Mouse (Mus musculus) NIH3T3 (cell line): Measurements from ENCODE around the gene Vezf1.

Experiments used
- DNase-seq: peaks from one replicate; pipeline ENCODE4 v3.0.0-alpha.2; 2012; ENCODE audit warnings: low read depth

Vezf1 gene

GRCm38 (mm10) chr11:88054589-88054988 is 13.5 kb upstream of the Vezf1 start:
- peak; percentile 79 for DNase-seq

GRCm38 (mm10) chr11:88055777-88056176 is 12.3 kb upstream of the Vezf1 start:
- DNase-seq: no peak

DNA sequence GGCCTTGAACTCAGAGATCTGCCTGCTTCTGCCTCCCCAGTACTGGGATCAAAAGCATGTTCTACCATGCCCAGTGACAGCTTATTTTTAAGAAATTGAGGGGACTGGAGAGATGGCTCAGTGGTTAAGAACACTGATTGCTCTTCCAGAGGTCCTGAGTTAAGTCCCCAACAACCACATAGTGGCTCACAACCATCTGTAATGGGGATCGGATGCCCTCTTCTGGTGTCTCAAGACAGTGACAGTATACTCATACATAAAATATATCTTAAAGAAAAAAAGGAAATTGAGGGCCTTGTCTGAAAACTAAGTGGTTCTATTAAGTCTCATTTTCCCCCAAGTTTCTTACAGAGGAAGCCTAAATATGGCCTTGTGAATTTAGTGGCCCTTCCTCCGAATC is 10.3 kb upstream of the Vezf1 start:
- DNase-seq: peak; percentile 26

DNA sequence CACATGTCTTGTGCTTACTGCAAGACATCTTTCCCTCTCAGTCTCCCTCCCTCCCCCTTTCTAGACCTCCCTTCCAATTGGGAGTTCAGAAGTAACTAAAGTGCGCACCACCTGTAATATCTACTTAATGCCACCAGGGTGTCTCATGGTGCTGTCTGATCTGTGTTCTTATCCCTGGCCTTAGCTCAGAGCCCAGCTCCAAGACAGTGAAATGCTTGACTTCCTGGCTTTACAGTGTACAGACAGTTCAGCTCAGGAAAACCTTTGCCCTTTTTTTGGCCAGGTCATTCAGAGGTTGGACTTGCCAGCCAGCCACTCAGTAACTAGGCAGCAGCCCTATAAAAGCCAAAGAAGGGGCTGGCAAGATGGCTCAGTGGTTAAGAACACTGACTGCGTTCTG is 8.9 kb upstream of the Vezf1 start:
- peak; percentile 84 for DNase-seq

DNA sequence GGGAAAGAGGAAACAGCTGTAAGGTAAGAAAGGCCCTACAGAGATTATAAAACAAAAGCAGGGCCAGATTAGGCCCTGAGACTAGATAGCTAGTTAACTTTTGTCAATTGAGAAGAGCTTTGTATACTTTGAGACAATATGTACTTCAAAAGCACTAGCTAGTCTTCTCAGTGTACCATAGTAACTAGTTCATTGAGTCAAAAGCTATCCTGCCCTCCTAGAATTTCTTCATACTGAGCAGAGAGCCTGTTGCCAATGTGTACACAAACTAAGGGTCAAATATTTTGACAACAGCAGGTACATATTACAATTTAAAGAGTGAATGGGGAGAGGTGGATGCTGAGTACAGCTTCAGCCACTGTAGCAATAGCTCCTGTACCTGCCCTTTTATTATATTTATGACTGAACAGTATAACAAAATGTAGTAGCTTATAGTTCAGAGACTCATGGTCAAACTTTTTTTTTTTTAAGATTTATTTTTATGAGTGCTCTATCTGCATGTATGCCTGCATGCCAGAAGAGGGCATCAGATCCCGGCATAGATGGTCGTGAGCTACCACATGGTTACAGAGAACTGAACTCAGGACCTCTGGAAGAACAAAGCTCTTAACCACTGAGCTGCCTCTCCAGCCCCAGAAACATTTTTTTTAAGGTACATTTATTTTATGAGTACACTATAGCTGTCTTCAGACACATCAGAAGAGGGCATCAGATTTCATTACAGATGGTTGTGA is 6.0 kb upstream of the Vezf1 start:
- DNase-seq: peak; percentile 45

- DNase-seq: no peak
Measured at GRCm38 (mm10) chr11:88065732-88066131, 2.3 kb upstream of the Vezf1 start.

DNA sequence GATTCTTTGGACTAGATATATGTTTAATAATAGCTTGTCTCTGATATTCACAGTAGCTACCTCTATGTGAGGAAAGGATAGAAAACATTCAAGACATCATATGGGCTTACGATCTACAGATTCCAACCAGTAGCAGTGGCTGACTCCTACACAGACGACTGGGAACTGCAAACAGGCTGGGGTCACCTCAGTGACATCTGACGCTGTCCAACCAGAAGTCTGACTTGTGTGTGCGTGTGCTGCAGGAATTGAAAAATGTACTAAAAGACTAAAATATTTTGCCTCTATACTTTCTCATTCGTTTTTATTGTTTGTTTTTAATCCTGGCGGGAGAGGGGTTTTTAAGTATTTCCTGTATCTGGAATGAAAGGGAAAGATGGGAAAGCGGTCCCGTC is 891 bp upstream of the Vezf1 start:
- DNase-seq: no peak

DNA sequence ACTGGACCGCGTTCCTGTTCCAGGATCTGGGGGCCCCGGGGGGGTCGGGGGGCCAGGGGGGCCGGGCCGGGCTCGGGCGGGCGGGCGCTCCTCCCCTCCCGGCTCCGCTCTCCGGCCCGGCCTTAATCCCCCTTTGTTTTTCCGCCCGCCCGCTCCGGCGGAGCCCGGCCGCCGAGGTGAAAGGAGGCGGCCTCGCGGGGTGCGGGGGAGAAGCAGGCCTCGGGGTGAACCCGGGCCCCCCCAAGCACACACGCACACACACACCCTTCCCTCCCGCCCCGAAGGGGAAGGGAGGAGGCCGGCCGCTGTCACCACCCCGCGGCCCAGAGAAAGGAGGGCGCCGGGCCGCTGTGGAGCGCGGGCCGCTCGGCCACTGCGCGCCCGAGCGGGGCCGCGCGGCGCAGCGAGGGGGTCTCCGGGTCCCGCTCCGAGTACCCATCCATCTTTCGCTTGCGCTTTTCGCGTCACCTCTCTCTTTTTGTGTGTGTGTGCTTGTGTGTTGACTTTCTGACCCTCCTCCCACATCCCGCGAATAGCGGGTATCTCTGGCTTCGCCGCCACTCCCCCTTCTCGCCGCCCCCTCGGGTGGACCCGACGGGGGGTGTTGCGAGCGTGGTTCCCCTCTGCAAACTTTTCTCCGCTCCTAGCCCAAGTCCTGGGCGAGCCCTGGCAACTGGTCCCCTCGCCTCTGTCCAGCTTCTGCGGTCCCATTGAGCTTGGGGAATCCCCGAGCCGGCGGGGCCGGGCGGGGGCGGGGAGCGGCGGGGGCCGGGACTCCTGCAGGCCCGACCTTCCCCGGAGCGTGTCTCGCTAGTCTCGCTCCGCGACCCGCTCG is 549 bp downstream of the Vezf1 start:
- peak; percentile 70 for DNase-seq

GRCm38 (mm10) chr11:88069246-88069570 is 1.1 kb downstream of the Vezf1 start:
- no peak for DNase-seq

DNA sequence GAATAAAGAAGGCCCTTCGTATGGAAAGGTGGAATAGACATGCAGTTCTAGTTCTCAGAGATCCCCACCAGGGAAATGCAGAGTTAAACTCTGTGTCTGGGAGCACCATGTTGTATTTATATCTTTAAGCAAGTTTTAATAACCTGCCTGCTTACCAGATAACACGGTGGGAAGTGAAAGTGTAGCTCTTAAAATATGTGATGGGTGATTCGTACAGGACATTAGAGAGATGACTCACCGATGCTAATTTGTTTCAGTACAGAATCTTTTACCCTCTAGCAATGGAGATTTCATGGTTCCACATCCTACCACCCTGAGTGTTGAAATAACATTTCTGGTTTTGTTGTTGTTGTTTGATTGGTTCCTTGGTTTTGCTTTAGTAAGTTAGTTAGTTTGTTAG is 2.3 kb downstream of the Vezf1 start:
- peak; percentile 31 for DNase-seq

DNA sequence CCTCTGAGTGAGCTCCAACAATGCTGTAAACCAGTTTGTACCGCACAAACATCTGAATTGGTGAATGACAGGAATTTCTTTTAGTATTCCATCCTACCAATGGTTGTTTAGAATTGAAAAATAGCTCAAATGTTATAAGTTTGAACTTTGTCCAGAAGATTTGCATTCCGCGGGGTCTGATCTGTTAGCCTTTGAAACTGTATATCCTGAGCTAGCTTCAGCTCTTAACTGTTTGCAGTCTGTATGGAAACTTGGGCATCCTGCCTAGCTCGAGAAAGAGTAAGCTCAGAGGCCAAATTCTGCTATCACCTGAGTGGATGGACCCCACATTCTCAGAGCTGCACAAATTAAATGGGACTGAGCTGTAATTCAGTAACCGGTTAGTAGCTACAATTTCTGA is 3.0 kb downstream of the Vezf1 start:
- no peak for DNase-seq

DNA sequence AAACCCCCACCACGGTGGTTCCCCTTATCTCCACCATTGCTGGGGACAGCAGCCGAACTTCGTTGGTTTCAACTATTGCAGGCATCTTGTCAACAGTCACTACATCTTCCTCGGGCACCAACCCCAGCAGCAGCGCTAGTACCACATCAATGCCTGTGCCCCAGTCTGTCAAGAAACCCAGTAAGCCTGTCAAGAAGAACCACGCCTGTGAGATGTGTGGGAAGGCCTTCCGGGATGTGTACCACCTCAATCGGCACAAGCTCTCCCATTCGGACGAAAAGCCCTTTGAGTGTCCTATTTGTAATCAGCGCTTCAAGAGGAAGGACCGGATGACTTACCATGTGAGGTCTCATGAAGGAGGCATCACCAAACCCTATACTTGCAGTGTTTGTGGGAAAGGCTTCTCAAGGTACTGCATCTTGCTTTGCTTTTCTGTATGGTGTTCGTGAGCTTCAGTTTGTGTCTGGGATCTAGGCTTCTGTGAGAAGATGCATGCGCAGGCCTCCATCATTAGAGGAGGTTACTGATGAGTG is 5.3 kb downstream of the Vezf1 start:
- DNase-seq: no peak

GRCm38 (mm10) chr11:88075701-88076100 is 7.6 kb downstream of the Vezf1 start:
- DNase-seq: no peak

DNA sequence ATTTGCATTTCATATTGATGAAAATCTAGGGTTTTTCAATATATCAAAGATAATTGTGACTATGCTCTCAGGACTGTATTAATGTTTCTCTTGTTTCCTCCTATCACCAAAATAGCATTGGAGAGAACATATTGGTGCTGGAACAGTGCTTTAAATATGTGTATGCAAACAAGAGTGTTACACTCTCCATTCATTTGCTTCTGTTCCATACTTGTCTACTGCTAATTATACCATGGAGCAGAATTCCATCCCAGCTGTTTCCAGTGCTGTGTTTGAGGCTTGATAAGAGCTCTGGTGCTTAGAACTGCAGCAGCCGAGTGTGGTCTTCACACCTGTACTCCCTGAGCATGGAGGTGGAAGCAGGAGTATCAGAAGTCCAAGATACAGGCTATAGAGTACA is 8.3 kb downstream of the Vezf1 start:
- no peak for DNase-seq

GRCm38 (mm10) chr11:88083699-88084098 is 15.6 kb downstream of the Vezf1 start:
- no peak for DNase-seq

- peak; percentile 84 for DNase-seq
Measured at GRCm38 (mm10) chr11:88086737-88087627, 18.9 kb downstream of the Vezf1 start.

- no peak for DNase-seq
Measured at GRCm38 (mm10) chr11:88089150-88089549, 21.1 kb downstream of the Vezf1 start.

GRCm38 (mm10) chr11:88090293-88090692 is 22.2 kb downstream of the Vezf1 start:
- DNase-seq: no peak

DNA sequence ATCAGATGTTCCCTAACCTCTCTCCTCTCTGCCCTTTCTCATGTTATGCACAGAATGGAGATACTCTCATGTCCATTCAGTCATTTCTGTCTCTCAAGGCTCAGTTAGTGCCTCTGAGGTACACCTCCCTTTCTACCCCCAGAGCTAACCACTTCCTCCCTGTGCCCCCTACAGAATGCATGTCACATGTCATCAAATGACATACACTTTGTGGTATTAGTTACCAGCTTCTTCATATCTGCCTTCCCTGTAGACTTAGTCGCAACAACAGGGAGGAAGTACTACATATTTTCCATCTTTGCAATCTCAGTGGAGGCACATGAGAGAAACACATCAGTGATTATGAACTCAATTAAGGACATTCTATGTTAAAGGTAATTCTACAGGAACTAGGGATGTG is 23.9 kb downstream of the Vezf1 start:
- DNase-seq: no peak

DNA sequence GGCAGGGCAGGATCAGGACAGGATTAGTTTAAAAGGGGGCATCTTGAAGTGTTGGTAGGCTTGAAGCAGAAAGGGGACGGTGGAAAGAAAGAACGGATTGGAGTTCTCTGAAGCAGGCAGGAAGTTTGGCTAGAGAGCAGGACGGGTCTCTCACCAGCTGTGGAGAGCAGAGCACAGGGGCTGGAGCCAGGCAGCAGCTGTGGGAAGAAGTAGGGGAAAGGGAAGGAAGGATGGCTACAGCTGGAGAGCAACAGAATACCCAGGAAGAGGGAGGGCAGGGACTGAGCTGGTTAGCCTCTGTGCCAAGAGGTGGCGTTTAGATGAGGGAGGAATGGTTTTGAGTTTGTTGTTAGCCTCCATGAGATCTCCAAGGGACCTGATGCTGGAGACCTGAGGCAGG is 29.1 kb downstream of the Vezf1 start:
- DNase-seq: peak; percentile 33

DNA sequence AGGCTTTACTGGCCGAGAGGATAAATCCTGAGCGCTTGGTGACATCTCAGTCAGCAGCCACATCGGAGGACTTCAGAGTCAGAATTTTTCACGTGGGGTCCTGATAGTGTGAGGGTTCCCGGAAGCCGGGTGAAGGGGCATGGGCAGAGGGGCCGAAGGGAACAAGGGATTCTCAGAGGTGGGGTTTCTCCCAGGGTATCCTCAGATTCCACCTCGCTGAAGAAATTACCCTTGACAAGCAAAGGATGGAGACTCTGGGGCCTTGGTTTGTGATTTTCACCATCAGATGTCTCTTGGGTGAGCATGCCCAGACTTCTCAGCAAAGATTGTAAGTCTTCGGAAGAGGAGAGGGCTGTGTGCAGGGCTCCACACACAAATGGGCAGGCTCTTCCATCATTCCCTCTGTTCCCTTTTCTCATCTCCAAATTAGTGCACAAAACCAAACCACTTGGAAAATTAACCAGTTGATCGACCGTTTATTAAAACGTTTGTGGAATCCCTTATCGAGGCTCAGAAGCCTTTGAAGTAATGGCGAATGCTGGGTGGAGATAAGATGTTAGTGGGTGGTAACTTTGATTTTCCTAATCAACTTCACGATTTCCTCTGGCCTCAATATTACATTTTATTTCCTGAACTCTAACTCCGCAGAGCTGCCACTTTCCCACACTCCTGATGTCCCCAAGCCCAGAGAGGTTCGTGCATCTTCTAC is 30.1 kb downstream of the Vezf1 start, which contains the start of gene Cuedc1:
Cuedc1 (plus strand) TSS at position 38 of the 709 bp plus-strand sequence.
- no peak for DNase-seq
